Mouse (Mus musculus) heart, adult 18-20 months (tissue): ENCODE measurements around the gene Eif2ak1. TPM values are rescaled to one million over a fixed set of nuclear protein-coding genes. Genes with fewer than 3 reads are reported as not detected.

Experiments
- DNase-seq, 2 experiments: peaks; one replicate each; pipeline ENCODE4 v3.0.0; 2021 to 2022; ENCODE audit warnings: mixed read lengths in 1 of 2
- total RNA-seq, 2 experiments: library from RNA; stranded (reverse); gene quantifications; 2 replicates each; pipeline ENCODE4 v1.2.3; 2021

Eif2ak1 gene
- total RNA-seq, 2 experiments from 2014 or later: 17.1 to 21.2 TPM

DNA sequence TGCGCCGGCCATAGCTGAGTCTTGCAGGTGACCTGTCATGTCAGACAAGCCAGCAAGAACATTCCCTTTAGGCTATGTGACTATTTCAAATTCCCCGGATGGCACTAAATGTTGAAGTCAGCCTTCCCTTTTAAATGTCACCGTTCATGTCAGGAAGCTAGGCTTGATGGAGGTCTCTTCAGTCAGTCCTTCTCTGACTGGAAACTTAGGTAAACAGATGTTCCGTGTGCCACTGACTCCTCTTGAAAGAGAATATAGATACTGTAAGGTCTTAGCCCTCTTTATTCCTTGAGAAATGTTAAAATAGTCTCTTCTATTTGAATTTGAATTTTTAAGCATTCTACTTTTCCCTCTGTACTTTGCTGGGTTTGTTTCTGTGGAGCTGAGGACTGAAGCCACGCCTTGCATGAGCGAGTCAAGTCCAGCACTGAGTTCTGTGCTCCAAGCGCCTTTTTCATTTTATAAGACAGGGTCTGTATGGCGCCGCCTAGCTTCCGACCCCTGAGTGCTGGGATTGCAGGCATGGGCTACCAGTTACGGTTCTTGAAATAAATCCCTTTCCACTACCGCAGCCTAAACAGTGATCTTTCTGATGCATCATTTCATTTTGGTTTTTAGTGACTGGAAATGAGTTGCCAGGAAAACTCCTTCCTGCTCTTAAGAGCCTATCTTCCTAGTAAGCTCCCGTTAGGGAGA lies 80.2 kb downstream of the Eif2ak1 start, which contains the start of gene Ankrd61:
Gene Ankrd61, minus strand, starts transcription at position 51 of the 696 bp plus-strand sequence.
- no peak for DNase-seq

DNA sequence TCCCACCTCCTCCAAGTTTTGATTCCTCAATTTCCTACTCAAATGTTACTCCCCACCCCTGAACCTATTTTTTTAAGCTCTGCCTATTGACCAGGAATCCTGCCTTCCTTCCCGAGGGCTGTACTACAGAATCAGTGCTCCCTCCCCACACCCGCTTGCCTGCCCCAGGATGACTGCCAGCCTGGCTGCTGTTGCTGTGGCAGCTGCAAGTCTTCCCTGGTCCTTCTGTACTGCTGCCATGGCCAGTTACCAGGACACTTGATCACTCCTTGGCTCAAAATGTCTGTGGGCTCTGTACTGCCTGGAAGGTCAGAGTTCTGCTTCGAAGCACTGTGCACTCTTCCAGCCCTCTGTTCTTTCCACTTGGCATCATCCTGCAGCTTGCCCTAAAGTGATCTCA lies 84.5 kb downstream of the Eif2ak1 start:
- peak; percentile 55 to 78 for DNase-seq

DNA sequence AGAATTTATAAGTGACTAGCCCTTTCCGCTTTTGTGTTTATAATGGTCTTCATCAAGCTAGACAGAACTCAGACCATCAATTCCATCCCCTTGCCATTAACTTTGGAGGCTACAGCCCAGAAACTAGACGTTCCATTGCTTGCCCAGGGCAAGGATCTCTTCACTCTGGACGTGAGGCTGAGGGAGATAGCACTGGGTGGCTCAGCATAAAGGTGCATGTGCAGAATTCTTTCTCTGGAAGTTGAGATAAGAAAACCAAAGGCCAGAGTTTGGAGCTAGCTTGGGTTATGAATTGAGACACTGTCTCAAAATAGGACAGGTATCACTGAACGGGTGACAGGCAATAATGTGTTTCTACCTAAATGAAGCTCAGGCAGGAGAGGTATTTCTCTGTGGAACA lies 86.2 kb downstream of the Eif2ak1 start:
- DNase-seq: no peak

DNA sequence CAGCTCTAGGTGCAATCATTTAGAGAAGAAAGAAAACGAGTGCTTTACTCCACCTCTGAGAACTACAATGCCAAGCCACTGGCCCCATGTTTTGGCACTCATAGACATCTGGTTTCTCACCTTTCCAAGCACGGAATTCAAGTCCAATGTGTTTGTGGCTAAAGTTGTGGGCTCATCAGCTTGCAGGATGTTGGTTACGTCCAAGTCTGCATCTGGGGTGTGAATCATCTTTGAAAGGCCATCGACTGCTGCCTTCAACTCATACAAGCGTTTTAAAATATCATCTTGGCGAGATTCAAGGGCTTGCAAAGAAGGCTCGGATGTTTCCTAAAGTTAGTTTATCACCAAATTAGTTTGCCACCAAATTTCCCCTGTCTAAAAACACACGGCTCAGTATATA lies 88.8 kb downstream of the Eif2ak1 start:
- no peak for DNase-seq

DNA sequence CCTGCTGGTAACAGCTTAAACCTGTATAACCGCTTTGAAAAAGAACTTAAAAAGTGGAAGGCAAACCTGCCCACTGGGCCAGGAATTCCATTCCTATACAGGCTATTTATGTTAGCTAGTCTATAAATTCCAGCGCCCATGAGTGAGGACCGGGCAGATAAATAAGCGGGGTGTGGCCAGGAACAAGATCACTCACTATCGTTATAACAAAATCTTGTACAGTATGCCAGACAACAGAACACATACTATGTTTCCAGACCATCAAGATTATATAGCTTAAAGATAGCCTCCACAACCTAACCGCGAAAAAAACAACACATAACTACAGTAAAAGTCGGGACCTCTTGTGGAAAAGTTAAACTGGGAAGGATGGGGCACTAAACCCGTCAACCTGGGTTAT lies 91.3 kb downstream of the Eif2ak1 start:
- no peak for DNase-seq

DNA sequence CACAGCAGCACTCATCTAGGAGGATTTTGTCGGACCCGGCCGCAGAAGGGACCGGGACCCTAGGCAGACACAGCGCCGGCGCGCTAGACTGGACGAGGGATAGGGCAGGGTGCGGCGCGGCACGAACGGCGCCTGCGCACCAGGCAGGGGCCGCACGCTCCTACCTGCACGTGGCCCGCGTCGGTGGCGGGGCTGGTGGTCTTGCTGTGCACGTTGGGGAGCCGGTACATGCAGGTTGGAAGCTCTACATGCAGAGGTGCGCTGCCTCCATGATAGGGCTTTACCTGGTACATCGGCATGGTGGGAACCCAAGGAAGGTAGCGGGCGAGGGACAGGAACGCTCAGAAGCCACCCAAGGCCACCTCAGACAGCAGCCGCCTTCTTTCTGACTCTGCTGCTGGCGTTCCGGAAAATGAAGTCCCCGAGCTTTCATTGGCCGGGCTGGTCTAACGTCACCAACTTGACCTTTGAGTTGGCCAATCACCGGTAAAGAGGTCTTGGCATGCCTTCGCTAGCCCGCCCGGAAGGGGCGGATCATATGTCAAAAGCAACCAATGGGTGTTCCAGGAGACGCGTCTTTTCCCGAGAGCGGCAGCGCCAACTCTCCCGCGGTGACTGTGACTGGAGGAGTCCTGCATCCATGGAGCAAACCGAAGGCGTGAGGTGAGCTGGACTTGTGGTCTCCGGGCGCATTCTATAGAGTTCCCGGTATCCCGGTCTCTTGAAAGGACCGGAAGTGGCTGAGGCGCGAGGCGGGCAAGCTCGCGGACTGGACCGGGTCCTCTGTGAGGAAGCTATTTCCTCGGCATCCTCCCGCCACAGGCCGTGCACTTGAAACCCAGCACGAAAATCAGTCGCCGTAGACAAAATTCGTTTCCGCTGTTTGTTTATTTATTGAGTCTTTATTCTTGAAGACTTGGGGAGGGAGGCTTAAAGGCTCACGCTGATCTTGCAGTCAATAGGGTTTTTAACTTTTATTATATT lies 92.1 kb downstream of the Eif2ak1 start, which contains the start of the genes Aimp2 and Pms2:
Gene Aimp2, minus strand, starts transcription at position 431 of the 984 bp plus-strand sequence.
Gene Pms2, plus strand, starts transcription at position 548 of the 984 bp plus-strand sequence.
- peak; percentile 97 to 98 for DNase-seq

DNA sequence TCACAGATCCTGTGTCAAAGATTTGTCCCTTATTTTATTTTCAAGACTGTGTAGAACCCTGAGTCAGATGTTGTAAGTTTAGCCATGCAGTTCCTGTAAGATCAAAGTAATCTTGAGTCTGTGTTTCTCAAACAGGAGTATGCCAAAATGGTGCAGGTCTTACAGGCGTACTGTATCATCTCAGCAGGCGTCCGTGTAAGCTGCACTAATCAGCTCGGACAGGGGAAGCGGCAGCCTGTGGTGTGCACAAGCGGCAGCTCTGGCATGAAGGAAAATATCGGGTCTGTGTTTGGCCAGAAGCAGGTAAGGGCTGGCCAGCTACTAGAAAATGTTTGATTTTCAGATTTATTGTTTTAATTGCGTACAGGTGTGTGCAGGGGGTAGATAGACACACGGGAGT lies 98.6 kb downstream of the Eif2ak1 start:
- no peak for DNase-seq

DNA sequence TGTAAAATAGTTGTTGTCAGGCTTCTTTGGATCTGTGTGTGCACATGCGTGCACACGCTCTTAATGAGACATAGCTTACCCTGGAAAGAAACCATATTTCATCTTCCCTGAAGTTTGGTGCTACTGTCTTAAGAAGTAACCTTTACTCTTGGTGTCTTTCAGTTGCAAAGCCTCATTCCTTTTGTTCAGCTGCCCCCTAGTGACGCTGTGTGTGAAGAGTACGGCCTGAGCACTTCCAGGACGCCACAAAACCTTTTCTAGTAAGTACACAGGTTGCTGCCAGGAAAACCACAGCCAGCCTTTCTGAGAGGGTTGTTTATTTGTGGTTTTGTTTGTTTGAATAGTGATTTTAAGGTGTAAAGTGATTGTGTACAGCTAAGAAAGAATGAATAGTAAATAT lies 99.8 kb downstream of the Eif2ak1 start:
- DNase-seq: peak; percentile 59 to 72

DNA sequence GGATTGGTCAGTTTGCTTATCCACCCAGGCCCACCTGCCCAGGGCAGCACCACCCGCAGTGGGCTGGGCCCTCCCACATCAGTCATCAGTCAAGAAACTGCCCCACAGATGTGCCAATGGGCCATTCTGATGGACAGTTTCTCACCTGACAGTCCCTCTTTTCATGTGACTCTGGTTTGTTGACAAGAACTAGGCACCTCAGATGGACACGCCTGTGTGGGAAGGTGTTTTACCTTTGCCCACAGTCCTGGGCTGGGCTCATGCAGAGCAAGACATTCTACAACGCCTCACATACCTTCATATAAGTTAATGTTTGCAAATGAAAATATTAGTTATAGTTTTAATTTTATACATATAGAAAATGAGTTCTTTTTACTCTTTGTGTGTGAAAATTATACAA lies 100.5 kb downstream of the Eif2ak1 start:
- no peak for DNase-seq

DNA sequence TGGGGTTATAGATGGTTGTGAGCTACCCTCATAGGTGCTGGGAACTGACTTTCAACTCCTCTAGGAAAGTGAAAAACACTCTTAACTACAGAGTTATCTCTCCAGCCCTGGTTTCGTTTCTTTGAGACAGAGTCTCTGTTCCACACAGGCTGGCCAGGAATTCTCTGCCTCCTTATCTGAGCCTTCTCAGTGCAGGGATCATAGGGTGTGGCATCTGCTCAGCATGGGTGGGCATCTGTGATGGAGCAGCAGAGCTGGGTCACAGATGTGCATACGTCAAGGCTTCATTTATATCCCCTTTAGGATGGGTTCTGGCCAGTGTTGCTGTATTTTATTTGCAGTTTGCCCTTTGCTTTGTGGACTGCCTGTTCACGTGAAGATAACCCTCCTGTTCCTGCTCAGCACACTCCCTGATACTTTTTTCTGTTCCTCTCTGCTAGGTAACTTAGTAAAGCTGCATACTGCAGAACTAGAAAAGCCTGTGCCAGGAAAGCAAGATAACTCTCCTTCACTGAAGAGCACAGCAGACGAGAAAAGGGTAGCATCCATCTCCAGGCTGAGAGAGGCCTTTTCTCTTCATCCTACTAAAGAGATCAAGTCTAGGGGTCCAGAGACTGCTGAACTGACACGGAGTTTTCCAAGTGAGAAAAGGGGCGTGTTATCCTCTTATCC lies 107.3 kb downstream of the Eif2ak1 start:
- DNase-seq: no peak

DNA sequence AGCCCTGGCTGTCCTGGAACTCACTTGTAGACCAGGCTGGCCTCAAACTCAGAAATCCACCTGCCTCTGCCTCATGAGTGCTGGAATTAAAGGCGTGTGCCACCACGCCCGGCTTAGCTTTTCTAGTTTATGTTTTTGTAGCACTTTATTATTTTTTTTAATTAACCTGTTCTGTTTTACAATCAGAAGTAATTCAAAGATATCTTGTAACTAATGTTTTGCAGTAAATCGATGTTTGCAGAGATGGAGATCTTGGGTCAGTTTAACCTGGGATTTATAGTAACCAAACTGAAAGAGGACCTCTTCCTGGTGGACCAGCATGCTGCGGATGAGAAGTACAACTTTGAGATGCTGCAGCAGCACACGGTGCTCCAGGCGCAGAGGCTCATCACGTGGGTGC lies 110.3 kb downstream of the Eif2ak1 start, which contains the start of gene Gm42421:
Gene Gm42421, plus strand, starts transcription at position 301 of the 400 bp plus-strand sequence.
- no peak for DNase-seq

DNA sequence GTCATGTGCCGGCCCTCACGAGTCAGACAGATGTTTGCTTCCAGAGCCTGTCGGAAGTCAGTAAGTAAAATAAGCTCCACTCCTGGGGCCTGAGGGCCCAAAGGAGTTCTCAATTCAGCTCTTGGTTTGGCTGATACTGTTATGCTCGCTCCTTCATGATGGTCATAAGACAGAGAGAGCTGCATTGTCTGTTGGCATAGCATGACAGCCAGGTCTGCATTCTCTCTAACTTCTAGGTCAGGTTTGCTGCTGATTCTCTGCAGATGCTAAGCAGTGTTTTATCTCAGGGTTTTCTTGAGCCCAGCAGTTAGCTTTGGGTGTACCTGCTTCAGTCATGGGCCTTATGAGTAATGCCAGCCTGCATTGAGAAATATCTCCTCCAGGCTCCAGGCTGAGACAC lies 111.7 kb downstream of the Eif2ak1 start:
- DNase-seq: no peak

DNA sequence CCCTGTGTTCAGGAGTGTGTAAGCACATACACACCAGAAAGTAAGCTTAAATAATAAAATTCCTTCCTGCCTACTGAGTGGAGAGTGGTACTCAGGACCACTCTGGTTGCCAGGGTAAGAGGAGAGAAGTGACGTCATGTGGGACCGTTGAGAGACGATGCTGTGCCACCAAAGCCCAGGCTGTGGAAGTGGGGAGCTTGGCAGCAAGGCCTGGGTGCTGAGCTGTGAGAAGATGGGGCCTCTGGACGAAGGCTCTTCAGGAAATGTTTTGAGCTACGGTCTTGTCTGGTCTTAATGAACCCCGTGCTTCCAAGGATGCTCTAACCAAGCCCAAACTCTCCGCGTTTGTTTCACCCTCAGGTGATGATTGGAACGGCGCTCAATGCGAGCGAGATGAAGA lies 113.1 kb downstream of the Eif2ak1 start:
- DNase-seq: no peak

DNA sequence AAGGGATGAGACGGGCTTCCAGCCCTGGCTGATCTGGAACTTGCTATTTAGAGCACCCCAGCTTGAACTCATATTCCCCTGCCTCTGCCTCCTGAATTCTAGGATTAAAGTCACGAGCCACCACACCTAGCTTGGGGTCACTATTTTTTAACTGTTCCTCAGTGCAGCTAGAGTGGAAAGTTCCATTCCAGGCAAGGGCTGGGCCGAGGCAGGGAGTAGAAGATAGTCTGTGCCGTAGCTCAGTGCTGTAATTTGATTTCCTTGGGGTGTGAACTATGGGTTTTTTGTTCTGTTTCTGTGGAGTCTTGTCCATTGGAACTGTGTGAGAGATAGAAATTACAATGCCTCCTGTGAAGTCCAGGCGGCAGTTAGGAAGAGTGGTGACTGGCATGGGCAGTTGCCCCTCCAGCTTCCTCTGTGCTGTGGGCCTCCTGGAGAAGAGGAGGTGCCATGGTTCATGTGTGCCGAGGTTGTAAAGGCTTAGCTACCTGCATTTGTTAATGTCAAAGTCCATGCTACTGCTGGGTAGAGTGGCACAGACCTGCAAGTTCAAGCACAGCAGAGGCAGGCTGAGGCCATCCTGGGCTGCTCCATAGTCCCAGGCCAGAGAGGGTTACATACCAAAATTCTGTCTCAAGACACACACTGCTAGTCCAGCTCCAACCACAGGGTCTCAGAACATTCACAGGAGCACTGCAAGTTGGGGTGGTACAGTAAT lies 114.4 kb downstream of the Eif2ak1 start:
- DNase-seq: no peak

DNA sequence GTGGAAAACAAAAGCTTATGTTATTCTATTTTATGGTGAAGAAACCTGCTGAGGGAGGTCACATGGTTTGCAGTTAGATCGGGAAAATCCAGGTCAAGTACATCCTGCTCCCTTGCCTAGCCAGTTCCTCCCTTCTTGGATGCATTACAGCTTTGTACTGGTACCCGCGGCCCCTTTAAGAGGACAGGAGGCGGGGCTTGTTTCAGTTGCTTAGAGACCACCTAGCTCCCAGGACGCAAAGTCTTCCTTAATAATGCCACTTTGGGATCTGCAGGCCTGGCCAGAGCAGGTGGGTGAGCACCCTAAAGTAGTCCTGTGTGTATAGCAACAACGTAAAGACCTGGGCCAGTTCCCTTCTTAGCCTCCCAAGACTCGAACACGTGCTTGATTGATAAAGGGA lies 115.2 kb downstream of the Eif2ak1 start, which contains the start of gene Rsph10b:
Gene Rsph10b, plus strand, starts transcription at position 205 of the 400 bp plus-strand sequence.
- no peak for DNase-seq

DNA sequence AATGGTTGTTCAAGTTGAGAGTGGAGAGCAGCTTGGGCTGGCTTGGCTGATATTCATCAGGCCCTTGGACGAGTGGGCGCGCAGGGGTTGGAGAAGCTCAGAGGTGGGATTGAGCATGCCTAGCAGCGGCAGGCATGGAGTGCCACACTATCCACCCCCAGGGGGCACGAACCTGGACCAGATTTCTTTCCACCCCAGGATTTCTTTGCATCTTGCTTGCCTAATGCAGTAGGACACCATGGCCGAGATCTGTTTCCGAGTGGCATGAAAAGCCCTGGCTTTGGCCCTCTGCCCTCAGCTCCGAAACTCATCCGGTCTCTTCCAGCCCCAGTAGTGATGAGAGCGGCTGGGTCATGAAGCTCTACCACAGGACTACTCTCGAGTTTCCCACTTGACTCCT lies 115.8 kb downstream of the Eif2ak1 start:
- no peak for DNase-seq

DNA sequence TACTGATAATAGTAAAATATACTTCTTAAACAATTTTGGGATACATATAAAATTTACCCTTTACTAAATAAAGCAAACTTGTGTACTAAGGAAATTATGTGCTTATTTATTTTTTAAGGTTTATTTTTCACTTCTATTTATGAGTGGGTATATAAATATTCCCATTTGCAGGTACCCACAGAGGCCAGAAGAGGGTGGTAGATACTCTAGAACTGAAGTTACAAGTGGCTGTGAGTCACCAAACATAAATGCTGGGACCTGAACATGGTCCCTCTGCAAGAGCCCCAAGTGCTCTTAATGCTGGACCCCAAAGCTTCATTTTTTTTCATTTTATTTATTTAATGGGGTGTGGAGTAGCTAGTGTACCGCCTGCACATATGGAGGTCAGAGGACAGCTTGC lies 116.3 kb downstream of the Eif2ak1 start:
- no peak for DNase-seq

DNA sequence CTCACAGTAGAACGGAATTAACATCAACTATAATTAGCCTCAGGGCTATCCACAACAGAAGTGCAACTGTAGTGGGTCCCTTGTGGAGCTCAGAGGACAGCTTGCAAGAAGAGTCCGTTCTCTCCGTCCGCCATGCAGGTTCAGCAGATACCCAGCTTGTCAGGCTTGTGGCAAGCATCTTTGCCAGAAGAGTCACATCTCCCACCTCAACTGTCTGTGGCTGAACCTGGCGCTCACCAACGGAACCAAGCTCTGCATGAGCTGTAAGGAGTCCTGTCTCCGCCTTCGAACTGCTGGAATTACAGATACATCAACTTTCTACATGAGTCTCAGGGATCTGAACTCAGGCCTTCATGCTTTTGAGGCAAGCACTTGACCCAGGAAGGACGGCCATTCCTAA lies 118.6 kb downstream of the Eif2ak1 start:
- no peak for DNase-seq

DNA sequence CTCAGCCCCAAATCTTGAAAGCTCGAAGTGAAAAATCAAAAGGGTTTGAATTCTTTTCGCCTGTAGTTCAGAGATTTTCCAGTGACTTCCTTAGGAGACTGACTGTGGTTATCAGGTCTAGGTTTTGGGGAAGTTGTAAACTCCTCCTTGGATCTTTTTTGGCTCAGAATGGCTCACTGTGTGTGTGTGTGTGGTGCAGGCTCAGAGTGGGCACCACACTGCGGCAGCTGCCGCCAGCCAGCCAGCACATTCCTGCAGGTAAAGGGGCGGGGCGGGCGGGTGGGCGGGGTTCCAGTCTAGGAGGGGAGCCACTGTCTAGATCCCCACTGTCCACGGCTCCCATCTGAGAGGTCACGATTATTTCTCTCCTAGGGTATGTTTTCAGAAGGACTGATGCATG lies 124.0 kb downstream of the Eif2ak1 start:
- DNase-seq: no peak

DNA sequence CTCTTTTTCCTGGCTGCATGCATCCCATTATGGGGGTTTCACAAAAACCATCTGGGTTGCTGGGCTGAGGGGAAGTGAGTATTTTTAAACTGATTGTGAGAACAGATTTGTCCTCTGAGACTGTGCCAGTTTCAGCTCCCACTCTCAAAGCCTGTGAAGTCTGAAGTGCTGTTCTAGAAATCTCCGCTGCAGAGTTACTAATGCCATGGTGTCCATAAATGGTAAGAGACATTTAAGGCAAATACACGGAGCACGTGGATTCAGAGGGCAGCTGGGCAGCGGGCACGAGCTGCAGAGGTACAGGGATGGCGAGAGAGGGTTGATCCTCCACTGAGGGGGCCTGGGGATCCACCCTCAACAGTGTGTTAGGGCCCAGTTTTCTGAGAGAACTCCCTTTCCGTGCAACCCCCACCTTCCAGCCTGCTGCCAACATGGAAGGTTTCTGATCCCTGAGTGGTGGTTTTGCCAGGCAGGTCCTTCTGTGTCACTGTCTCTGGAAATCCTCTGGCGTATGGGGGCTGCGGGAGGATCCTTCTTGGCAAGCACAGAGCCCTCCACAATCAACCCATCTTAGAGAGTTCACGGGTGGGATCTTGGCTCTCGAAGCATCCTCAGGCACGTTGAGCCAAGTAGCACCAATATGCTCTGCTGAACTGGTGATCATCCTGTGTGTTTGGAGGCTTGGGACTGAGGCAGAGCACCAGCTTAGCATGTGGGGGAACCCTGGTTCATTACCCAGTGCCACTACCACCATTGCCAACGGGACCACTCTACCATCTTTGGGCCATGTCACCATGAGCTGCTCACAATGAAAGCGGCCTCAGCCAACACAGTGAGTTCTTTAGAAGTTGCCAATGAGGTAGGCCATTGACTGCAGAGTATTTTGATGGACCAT lies 125.9 kb downstream of the Eif2ak1 start:
- no peak for DNase-seq

DNA sequence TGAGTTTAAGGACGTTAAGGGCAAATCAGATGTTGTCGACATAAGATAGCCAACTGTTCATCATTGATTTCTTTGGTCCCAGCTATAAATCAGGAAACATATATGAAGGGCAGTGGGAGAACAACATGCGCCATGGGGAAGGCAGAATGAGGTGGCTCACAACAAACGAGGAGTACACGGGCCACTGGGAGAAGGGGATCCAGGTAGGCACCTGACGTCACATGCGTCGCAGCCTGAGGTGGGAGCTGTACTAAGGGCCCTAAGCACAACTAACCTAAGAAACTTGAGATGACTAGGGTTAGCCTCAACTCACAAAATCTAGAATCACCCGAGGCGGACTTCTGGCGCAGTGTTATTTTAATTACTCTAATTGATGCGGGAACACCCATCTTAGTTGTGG lies 130.8 kb downstream of the Eif2ak1 start:
- no peak for DNase-seq
